Mouse (Mus musculus): ENCODE measurements around the gene Cldn20.

DNA sequence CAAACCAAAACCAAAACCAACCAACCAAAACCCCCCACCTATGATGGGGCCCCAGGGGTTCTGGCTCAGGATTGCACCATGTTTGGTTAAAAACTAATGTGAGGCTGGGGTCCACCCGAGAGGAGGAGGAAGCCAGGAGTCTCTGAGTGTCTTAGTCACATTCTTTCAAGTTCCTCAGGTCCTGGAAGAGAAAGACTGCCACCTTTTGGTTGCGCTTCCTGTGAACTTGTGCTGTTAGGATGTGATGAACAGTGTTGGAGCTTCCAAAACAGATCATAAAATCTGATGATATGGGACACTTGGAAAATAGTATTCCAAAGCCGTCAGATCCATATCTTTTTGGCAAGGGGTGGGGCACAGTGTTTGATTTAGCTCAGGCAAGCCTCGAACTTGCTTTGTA lies 31.4 kb upstream of the Cldn20 start:
- no peak for TF ChIP-seq POLR2A (IDR thresholded peaks at IDR 0.05; ENCODE audit: borderline replicate concordance, low read depth, low read length)
- no peak for TF ChIP-seq CTCF (IDR thresholded peaks at IDR 0.05; ENCODE audit: low read depth, low read length)
